Mouse (Mus musculus) lung, adult 2 months (tissue): ENCODE measurements around the gene Fcho2. TPM values are rescaled to one million over a fixed set of nuclear protein-coding genes. Genes with fewer than 3 reads are reported as not detected.
"Not testable (repeated sequence)": the region's sequence is repeated elsewhere in the genome, so short reads cannot be mapped to it uniquely, and the experiment has no call there.

Source experiments
- DNase-seq: peaks from one replicate; pipeline ENCODE4 v3.0.0; 2022
- H3K4me1 ChIP-seq: fragments of 200-500 bp; 2 replicates; pipeline ENCODE4 v1.6.1; 2011; ENCODE audit warnings: low read length; ENCODE audit not compliant: control insufficient read depth, insufficient read depth
- H3K4me3 ChIP-seq: fragments of 200-500 bp; replicated peaks from 2 replicates; pipeline ENCODE3; 2011; ENCODE audit warnings: low read depth, mild to moderate bottlenecking, control low read depth, low read length; ENCODE audit errors: extremely low read depth
- CTCF ChIP-seq: fragments of 200-500 bp; IDR thresholded peaks from 2 replicates; pipeline ENCODE4 v1.5.1; 2011; ENCODE audit warnings: mild to moderate bottlenecking, low read length, control low read depth; ENCODE audit not compliant: insufficient read depth
- POLR2A ChIP-seq: fragments of 200-500 bp; IDR thresholded peaks from 2 replicates; pipeline ENCODE4 v1.6.1; 2011; ENCODE audit warnings: low read depth, mild to moderate bottlenecking, control low read depth, low read length, borderline replicate concordance; ENCODE audit errors: extremely low read depth
- WGBS: fragments of 180-500 bp; shearing (Covaris S2); methylation state at CpG from one replicate; pipeline ENCODE4 v1.1.7; 2018; 5-methylcytosine and 5-hydroxymethylcytosine counted together
- polyA plus RNA-seq: library from polyadenylated mRNA; depleted of rRNA; stranded (reverse); fragments of >200 nt; gene quantifications from 2 replicates; pipeline ENCODE4 v1.2.3, GENCODE M21; 2012

The Fcho2 gene
- polyA plus RNA-seq, 1 experiment, result 21.1 TPM

DNA sequence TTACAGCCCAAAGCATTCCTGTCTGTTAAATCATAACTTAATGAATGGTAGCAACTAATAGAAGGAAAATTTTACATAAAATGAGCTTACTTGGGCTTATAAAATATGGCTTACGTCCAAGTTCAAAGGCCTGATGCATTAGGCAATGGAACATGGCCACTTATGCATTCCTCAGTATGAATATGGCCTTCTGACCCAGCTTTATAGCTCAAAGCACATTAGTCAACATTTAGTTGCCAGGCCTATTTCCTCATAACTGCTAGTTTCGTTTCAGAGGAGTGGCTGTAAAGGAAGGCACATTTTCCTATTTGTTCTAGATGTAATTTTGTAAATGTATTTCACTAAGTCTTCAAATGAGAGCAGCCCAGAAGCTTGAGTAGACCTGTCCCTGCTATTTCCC is 3.8 kb upstream of the Fcho2 start:
- H3K4me3 ChIP-seq, result no peak overlapping the region
- DNase-seq, result no peak
- H3K4me1 ChIP-seq, result peaks cover 10% of the 10 kb centered on the region
- WGBS, result 35% methylated on average over 2 of the region's 2 CpGs
- TF ChIP-seq POLR2A, result no peak
- no peak for TF ChIP-seq CTCF

DNA sequence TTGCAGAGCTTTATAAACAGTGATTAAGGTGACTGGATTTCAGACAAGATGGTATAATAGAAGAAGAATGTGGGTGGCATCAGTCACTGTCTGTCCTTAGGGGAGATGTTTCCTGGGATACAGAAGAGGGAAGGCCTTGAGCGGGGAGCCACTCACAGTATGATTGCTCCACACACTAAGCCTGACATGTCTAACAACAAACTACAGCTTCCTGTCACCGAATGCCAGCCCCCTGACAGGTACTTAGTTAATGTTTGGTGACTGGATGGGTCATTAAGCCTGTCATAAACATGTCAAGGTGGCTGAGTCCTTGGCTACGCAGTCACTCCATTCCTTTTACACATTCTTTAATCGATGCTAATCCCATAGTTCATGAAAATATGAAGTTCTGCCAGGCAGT is 3.0 kb upstream of the Fcho2 start:
- WGBS, result 64% methylated on average over 4 of the region's 4 CpGs
- Histone ChIP-seq H3K4me3 (no peak overlapping the region), H3K4me1 (peaks cover 13% of the 10 kb centered on the region)
- no peak for DNase-seq
- TF ChIP-seq POLR2A, result no peak
- no peak for TF ChIP-seq CTCF

DNA sequence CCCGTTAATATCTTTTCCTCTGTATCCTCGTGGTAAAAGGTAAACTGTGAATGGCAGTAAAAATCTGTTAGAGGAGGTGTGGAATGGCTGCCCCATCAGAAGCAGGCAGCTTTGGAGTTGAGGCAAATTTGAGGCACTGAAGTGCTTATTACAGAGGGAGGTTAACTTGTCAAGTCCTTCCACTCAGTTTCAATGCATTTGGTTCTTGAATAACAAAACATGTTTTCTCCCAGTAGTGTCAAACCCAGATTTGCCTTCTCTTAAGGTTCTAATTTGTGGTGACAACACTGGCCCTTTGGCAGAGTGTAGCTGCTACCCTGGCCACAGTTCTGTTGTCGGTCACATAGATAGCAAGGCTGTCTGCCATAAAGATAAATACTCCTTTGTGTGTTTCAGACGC is 2.5 kb upstream of the Fcho2 start:
- no peak for DNase-seq
- TF ChIP-seq CTCF, result no peak
- no peak overlapping the region for H3K4me3 ChIP-seq
- H3K4me1 ChIP-seq, result peaks cover 16% of the 10 kb centered on the region
- 70% methylated on average over 4 of the region's 4 CpGs for WGBS

GRCm38 (mm10) chr13:98816981-98817660 is 1.9 kb upstream of the Fcho2 start:
- 47% methylated on average over 4 of the region's 4 CpGs for WGBS
- H3K4me3 ChIP-seq, DNase-seq: not testable (repeated sequence)
- peaks cover 20% of the 10 kb centered on the region for H3K4me1 ChIP-seq

DNA sequence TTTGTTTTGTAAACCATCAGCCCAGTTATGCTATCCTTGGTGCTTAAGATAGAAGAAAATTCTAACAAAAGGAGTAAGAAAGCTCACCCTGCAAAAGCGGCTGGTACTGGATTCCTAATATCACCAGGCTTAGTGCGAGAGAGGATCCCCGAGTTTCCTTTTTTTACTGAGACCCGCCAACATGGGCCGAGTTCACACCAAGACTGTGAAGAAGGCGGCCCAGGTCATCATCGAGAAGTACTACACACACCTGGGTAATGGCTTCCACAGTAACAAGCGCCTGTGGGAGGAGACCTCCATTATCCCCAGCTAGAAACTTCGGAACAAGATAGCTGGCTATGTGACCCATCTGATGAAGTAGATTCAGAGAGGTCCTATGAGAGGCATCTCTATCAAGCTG is 1.3 kb upstream of the Fcho2 start:
- no peak for DNase-seq
- TF ChIP-seq POLR2A (no peak), CTCF (no peak)
- H3K4me1 ChIP-seq, result peaks cover 20% of the 10 kb centered on the region
- WGBS, result 86% methylated on average over 9 of the region's 9 CpGs
- no peak overlapping the region for H3K4me3 ChIP-seq

DNA sequence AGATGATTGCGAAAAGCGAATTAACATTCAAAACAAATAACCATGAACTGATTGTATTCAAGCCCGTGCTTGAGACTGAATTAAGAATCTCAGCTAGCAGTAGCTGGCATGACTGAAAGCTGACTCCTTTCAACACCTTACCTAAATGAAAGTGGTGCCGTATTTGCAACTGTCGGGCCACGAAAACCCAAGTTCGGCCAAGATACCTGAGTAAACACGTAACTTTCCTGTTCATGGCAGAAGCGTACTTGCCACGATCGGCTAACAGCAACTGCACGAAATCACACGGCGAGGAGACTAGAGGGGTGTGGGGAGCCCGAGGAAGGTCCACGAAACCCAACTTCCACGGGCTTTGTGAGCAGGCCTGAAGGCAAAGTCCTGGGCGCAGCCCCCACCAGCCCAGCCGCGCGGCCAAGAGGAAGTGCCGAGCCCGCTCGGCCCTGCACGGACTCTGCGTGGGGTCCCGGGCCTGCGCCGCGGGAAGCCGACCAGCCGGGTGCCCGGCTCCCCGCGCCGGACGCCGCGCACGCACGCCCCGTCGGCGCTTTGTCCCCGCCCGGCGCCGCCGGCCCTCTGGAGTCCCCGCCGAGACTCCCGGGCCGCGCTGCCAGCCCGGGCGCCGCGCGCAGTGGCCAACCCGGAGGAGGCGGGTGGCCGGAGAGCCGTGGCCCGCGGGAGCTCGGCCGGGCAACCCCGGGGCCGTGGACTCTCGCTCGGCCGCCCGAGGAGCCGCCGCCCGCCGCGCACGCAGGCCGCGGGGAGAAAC is 791 bp downstream of the Fcho2 start:
- DNase-seq, result peak; percentile 68
- under 1% methylated on average over 73 of the region's 81 CpGs for whole genome bisulfite sequencing
- TF ChIP-seq CTCF (no peak), POLR2A (no peak; the same call in 1 of the 2 replicates)
- Histone ChIP-seq H3K4me3 (peak overlapping the region; percentile 85), H3K4me1 (peaks cover 22% of the 10 kb centered on the region)

GRCm38 (mm10) chr13:98813596-98814274 is 1.5 kb downstream of the Fcho2 start:
- 8% methylated on average over 12 of the region's 12 CpGs for WGBS
- DNase-seq, result no peak
- no peak for TF ChIP-seq CTCF
- TF ChIP-seq POLR2A, result no peak
- Histone ChIP-seq H3K4me3 (peak overlapping the region; percentile 85), H3K4me1 (peaks cover 23% of the 10 kb centered on the region)

DNA sequence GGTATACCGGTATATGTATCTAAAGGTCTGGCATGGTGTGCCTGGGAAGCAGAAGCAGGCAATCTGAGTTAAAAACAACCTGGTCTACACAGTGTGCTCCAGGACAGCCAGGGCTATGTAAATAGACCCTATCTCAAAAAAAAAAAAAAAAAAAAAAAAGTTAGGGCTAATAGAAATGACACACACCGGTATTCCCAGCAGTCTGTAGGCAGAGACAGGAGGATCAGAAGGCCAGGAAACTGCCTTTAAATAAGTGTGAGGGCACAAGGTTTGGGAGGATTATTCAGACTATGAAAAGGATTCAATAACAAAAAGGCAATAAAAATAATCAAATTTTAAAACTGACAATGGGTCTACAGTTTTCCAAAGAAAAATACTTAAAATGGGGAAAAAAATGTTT is 2.1 kb downstream of the Fcho2 start:
- no peak overlapping the region for H3K4me3 ChIP-seq

GRCm38 (mm10) chr13:98812285-98812684 is 3.0 kb downstream of the Fcho2 start:
- no peak for TF ChIP-seq CTCF
- H3K4me3 ChIP-seq, result no peak overlapping the region
- 41% methylated on average over 4 of the region's 4 CpGs for WGBS
- DNase-seq, result no peak
- H3K4me1 ChIP-seq, result peaks cover 27% of the 10 kb centered on the region

More for the DNA sequence above, 2.1 kb downstream of the Fcho2 start:
- TF ChIP-seq CTCF (no peak), POLR2A (no peak)
- DNase-seq, result no peak
- 37% methylated on average over 2 of the region's 2 CpGs for WGBS
- peaks cover 25% of the 10 kb centered on the region for H3K4me1 ChIP-seq

- WGBS, result 10% methylated on average over 6 of the region's 6 CpGs
- no peak for DNase-seq
- TF ChIP-seq POLR2A (no peak), CTCF (no peak)
- Histone ChIP-seq H3K4me3 (no peak overlapping the region), H3K4me1 (peaks cover 19% of the 10 kb centered on the region)
Observed at GRCm38 (mm10) chr13:98810143-98810542, 5.1 kb downstream of the Fcho2 start.
